Mouse (Mus musculus): ENCODE measurements at regions not wholly inside any gene's neighbourhood (a gene's known extent, or its start where the extent isn't known, plus 50 kb on each side); places are given as distances from the start of the nearest gene placed in this dataset.

GRCm38 (mm10) chr5:15776106-15776505, 62.0 kb upstream of the Speer4c start:
- TF ChIP-seq POLR2A (IDR thresholded peaks at IDR 0.05; ENCODE audit: low read depth, low read length) (no peak), CTCF (IDR thresholded peaks at IDR 0.05; ENCODE audit: borderline replicate concordance, insufficient read depth, low read length) (no peak)

Data from embryonic fibroblast, embryonic 13.5 days (primary cell).